Mouse (Mus musculus): ENCODE data around the gene Stra6l.

The Stra6l gene

DNA sequence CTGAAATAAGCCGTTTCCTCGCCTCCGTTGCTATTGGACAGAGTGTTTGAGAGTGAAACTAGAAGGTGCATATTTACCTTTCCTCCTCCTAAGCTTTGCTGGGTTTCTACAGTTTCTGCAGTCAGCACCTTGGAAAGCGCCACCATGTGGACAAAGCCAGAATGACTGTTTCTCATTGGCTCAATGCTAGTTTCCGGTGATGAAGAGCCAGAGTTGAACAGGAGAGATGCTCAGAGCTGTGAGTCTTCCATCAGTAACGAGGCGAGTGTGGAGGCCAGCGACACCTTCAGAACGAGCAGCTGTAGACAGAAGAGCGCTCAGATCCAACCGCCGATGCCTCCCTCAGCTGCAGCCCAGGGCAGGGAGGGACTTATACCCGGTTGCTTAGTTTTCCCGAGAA lies 4.1 kb upstream of the Stra6l start:
- peak; percentile 51 for DNase-seq (ENCODE audit: low read depth)

DNA sequence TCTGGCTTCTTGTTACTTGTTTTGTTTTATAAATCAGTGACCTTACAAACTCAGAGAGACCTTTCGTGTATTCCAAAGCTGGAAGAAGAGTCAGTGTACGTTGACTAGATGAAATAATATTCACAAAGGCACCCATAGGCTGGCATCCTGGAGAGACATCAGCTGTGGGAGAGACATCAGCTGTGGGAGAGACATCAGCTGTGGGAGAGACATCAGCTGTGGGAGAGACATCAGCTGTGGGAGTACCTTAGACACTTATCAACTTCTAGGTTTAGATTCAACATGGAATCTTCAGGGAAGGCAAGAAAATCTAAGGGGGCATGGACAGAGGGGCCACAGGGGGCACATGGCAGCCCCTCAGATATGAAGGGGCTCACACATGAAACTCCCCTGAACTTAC lies 2.2 kb upstream of the Stra6l start:
- DNase-seq (ENCODE audit: low read depth), result no peak

DNA sequence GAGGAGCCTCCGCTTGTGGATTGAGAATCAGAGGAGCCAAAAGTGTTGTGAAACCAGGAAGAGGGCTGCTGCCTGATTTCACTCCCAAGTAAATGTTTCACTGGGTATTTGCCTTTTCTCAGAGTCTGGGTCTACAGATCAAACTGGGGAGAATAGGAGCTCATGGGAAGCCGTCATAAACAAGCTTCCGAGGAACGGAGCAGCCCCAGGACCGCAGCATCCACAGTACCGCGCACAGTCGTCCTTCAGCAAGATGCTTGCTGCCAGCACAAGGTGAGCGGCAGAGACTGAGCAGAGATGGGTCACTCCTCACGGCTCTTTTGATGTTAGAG lies 327 bp downstream of the Stra6l start:
- DNase-seq (ENCODE audit: low read depth), result no peak

DNA sequence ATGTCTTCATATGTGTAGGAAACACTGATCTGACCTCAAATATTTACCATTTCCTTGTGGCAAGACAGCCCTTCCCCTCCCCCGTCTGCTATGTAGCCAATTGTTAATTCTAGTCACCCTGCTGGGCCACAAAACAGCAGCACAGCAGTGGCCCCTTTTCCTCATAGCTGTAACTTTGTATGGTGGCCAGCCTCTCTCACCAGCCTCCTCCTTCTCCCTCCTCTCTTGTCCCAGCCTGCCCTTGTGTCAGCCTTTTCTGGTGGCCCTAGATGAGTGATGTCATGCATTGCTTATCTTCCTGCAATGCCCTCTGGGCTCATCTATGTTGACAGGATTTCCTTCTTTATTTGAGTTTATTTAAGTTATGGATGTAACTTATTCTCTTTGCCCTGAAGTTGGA lies 955 bp downstream of the Stra6l start:
- no peak for DNase-seq (ENCODE audit: low read depth)

DNA sequence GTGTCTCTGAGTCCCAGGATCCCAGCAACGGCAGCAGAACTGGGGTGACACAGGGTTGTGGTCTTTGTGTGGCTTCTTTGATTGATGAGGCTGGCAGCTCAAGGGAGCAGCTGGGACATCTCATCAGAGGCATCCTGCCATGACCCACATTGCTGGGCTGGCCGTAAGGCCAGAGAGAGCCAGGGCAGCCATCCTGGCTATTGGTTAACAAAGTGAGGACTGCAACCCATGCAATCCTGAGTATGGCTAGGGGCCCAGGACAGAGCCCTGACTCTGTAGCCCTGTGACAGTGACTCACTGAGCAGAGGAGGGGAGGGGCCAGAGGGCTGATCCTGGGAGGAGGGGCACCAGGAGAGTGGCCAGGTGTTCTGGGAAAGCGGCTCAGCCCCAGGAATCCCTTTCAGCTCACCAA lies 3.2 kb downstream of the Stra6l start:
- no peak for DNase-seq (ENCODE audit: low read depth)

DNA sequence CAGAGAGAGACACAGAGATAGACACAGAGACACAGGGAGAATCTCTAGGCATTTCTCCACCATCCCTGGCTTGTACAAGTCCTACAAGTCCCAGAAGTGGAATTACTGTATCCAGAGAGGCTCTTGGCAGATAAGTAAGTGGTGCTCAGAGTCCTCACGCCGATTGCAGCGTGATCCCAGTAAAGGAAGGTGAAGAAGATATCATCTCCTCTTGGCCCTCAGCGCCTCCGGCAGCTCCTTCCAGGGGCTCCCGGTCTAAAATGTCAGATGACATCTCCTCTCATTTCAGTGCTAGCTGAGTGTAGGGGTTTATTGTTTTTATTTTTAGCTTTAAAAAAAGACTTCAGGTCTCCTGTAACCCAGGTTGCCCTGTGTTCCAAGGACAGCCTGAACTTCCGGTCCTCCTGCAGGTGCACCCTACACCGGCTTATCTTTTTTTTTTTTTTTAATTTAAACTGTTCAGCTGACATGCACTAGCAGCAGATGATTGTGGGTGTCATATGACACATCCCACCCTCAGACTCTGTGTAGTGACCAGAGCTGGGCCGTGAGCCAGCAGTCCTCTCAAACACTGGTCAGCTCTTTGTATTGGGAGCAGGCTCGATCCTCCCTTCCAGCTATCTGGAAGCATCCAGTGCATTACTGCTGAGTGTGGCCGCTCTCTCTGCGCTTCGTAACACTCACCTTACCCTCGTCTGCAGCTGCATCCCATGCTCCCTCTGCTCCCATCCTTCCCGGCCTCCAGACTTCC lies 5.2 kb downstream of the Stra6l start:
- no peak for DNase-seq (ENCODE audit: low read depth)

DNA sequence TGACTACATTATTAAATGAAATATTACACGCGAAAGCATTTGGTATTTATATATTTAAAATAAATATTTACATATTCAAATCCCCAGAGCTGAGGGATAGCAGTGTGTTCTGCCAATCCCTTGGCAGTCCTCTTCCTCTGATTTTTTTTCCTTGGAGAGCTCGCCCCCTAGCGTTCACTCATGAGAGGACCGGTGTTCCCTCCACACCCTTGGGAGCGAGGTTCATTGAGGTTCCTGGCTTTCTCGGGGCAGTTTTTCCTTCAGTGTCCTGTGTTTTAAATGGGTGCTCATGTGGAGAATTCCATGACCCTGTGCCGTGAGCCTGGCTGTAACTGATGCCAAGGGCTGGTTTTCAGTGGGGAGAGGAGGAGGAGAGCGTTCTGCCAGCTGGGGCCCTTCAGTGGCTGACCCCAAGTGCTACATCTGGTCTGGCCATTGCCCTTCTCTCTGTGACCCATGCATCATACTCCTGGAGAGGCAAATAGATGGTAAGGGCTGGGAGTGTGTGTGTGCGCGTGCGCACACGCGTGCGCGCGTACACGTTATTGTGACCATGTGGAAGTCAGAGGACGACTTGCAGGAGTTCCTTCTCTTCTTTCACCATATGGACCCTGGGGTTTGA lies 7.5 kb downstream of the Stra6l start:
- DNase-seq (ENCODE audit: low read depth), result peak; percentile 29

DNA sequence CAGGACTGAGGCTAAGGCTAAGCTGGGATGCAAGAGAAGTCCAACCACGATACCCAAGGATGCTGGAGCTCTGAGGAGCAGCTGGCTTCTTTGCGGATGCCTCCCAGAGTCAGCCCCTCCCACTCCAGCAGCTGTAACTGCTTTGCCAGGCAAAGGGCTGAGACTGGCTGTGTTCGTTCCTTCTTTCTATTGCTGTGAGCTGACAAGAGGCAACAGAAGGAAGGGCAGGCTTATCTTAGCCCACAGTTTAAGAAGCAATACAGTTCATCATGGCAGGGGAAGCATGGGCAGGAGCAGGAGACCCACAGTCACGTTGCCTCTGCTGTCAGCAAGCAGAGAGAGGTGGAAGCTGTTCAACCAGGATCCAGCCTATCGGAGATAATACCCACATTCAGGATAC lies 12.7 kb downstream of the Stra6l start:
- DNase-seq (ENCODE audit: low read depth), result no peak

DNA sequence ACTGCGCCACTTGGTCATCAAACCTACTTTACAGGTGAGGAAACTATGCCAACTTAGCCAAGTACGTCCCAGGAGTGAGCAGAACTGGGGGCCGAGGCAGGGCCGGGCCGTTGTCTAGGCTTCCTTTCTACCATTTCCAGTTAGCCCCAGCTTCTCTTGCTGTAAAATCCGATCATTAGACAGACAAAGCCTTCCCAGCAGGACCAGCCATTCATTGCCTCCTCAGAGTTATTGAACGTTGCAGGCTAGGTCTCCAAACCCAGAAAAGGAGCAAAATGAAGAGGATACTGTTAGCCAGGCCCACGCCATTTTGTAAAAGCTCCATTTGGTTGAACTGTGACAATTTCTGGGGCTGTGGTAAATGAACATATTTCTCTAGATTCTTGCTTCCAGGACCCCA lies 19.0 kb downstream of the Stra6l start:
- no peak for DNase-seq (ENCODE audit: low read depth)

DNA sequence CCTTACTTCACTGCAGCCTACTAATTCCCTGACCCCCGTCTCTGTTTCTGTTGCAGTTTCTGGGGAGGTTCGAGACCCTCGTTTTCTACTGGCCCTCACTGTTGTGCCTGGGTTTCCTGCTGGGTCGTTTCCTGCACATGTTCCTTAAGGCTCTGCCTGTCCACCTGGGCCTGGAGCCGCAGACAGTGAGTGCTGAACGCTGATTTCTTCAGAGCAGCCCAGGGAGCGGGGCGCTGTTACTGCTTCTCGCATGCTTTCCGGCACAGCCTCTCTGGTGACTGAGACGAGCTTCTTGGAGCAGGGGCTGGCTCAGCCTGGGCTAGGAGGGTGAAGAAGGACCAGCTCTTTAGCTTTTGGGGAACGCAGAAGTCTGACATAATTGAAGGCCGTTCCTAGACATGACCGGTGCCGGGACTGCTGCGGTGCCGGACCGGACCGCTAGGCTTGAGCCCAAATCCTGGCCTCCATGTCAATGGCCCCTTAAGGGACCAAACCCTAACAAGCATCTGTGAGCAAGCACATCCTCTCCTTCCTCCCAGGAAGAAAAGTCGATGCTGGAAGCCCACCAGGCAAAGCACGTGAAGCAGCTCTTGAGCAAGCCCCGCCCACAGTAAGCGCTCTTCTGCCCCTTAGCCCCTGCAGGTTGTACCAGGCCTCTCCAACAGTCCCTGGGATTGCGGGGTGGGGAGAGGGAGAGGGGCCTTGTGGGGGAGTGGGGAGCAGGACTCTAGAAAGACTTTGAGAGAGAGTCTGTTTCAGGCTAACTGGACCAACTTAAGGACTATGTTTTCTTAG lies 20.8 kb downstream of the Stra6l start:
- no peak for DNase-seq (ENCODE audit: low read depth)

DNA sequence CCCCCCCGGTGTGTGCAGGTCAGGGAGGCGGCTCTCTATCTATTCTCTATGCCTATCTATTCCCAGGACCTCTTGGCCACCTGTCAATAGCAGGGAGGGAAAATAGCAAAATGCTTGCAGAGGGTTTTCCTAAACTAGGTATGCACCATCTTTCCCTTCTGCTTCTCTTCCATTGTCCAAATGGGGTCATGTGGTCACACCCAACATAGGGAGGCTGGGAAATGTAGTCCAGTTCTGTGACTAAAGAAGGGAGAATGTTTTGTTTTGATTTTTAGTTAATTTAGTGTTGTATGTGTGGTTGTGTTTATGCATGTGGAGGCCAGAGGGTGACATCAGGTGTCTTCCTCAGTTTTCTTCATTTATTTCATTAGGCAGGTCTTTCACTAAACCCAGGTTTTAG lies 23.7 kb downstream of the Stra6l start:
- no peak for DNase-seq (ENCODE audit: low read depth)

DNA sequence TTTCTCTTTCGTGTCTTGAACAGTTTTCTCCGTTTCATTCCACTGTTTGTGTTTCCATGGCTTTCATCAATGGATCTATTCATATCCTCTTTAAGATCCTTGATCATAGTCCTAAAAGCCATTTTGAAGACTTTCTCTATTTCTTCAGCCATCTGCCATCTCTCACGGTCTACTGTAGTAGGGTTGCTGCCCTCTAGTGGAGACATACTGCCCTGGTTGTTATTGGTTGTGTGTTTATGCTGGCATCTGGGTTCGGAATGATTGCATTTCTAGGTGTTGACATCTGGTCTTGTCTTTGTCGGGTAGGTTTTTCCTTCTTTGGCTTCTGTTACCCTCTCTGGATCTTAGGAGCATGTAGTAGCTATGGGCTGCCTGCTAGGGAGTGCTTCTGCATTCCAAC lies 30.5 kb downstream of the Stra6l start:
- no peak for DNase-seq (ENCODE audit: low read depth)

DNA sequence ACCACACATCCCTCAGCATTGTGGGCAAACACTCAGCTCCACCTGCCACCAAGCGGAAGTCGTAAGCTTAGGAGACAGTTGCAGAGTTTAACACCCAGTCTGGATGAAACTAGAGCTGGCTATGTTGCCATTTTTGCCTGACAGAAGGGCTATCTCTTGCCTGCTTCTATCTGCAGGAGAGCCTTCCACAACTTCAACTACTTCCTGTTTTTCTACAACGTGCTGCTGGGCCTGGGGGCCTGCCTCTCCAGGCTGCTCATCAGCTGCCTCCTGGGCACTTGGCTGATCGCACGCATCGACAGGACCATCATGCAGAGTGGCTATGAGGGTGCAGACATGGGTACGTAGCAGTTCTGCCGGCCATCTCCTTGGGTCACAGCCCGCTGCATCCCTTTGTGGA lies 34.1 kb downstream of the Stra6l start:
- DNase-seq (ENCODE audit: low read depth), result no peak

DNA sequence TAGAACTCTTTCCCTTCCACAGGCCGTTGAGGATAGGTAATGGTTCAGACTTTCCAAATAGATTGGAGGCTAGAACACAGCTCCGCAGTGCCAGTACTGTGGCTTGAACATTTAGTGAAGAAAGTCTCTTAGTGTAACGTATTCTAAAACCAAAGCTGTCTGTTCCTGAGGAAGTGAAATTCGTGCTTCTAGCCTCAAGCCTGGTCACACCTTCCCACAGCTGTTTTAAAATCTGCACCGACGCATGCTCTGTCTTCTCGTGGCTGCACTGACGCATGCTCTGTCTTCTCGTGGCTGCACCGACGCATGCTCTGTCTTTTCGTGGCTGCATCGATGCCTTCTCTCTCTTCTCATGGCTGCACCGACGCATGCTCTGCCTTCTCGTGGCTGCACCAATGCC lies 34.8 kb downstream of the Stra6l start:
- no peak for DNase-seq (ENCODE audit: low read depth)

DNA sequence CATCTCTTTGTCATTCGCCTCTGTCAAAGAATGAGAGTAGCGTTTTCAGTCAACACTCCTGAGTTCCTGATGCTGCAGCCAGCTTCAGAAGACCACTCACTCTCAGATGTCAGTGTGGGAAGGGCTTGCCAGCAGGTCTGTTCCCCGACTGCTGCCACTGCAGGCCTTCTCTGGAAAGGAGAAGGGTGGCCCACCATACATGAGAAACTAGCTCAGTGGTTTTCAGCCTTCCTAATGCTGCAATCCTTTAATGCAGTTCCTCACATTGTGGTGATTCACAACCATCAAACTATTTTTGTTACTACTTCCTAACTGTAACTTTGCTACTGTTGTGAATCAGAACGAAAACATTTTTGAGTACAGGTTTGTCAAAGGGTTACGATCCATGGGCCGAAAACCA lies 41.0 kb downstream of the Stra6l start:
- DNase-seq (ENCODE audit: low read depth), result no peak

DNA sequence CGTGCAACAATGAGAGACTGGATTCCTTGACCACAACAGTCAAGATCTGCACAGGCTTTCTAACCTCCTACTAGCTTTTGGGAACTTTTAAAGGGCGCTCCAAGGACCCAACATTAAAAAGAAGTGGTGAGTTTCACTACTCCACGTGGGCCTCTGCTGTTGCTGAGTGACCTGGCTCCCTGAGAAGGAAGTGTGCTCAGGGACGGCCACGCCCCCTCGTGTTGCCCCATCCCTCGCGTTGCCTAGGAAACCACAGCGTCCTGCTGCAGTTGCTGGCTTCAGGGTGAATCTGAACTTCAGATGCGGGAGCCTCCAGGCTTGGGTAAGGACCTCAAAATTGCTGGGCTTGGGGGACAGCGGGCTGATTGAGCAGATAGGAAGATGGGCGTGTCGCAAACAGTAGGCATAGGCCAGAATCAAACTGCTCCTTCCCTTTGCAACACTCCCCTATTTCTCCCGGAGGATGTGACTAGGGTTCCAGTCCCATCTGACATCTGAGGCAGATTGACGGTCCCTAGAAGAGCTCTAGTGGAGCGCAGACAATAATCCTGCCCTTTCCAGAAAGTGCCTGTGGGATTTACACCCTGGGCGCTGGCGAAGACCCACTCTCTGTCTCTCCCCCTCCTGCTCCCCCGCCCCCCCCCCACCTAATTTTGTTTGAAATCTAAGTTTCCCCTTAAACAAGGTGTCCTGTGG lies 41.8 kb downstream of the Stra6l start, which contains the start of gene Ccdc180:
Gene Ccdc180 (plus strand): TSS at position 238 of the 696 bp plus-strand sequence.
- peak; percentile 74 for DNase-seq (ENCODE audit: low read depth)

DNA sequence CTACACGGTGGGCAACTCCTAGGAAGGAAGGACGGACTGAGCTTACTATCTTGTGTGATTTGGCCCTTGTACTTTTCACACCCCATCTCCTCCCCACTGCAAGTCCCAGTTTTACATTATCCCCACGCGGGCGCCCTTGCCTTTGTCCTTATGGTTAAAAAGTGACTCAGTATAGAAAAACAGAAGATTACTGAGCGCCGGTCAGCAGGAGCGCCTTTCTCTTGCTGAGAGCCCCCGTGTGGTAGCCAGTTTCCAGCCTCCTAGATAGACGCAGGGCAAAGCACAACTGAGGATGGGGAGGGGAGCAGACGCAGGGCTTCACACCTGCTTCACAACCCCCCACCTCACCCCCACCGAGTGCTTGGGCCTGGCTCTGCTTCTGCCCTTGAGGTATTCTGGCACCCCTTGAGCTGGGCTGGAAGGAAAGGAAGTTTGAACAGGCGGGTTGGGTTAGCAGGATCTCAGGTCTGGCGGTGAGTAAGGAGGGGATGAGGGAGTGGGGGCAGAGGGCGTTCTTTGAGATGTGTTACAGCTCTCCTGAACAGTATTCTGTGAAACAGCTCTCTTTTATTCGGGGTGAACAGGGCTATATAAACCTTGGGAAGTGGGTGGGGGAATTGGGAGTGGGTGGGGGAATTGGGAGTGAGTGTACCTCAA lies 48.1 kb downstream of the Stra6l start:
- DNase-seq (ENCODE audit: low read depth), result no peak

DNA sequence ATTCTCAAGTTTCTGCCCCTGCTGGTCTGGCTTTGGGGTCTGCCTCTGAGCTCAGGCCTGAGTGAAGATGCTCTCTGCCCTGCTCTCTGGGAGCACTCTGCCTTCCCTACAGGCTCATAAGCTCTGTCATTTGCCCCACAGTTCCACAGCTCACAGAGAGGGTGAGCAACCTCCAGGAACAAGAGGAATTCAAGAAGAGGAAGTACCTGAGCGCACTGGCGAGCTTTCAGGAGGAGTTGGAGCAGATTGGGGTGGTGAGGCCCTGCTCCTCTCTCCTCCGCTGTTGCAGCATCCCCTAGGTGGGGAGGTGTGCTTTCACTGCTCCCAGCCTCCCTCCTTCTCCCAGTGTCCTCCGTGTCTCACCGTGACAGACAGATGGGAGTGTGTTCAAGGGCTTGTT lies 49.9 kb downstream of the Stra6l start:
- DNase-seq (ENCODE audit: low read depth), result no peak

DNA sequence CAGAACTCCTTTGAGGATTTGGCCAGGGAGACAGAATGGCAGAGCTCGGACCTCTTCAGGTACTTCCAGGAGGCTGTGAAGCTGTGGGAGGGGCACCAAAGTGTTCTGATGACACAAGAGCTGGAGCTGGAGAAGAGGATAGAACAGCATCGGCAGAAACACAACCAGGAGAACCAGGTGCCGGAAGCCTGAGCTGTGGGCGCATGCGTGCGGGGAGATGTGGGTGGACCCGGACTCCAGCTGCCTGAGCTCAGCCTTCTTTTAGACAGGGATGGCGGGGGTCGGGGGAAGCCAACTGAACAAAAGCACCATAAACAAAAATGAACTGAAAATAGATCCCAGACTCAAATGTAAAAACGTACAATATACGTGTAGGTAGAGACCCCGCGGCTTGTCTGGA lies 60.8 kb downstream of the Stra6l start:
- DNase-seq (ENCODE audit: low read depth), result no peak

DNA sequence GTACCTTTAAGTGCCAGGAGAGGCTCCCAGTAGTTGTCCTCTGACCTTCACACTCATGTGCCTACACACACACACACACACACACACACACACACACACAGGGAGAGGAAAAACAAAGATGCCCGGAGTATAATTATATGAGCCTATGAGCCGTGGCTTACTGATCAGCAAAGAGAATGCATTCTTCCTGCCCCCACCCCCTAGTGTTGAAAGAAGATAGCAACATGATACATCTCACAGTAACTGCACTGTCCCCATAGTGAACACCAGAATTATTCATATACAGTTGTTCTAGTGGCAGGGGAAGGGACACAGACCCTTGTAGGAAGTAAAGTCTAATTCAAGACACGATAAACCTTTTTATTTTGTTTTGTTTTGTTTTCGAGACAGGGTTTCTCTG lies 61.5 kb downstream of the Stra6l start:
- no peak for DNase-seq (ENCODE audit: low read depth)

DNA sequence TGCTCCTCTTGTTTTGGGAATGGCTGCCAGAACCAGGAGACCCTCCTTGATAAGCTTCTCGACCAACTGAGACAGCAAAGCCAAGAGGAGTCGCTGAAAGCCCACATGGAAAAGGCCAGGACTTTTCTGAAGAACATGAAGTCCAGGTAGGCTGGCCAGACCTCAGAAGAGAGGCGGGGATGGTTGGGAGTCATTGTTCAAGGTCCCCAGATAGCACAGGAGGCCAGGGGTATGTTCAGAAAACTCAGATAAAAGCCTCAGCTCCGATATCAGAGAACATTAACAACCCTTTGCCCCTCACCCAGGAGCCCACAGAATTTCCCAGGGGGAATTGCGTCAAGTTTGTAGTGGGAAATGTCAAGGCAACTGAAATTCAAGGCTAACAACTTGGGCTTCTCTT lies 62.8 kb downstream of the Stra6l start:
- no peak for DNase-seq (ENCODE audit: low read depth)

DNA sequence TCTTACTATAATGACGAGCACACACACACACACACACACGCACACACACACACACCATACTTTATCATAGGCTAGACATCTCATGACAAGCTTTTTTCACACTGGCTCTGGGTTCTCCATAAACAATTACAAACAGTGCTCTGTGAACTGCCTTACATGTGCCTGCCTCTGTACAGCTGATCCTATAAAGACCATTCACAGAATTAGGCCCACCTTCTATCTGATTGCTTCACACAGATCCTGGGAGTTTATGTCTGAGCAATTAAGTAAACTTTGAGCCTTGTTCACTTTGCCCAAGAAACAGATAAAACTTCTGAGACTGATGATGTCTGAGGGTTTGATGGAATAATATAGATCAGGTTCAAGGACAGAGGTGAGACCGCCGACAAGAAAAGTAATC lies 63.4 kb downstream of the Stra6l start:
- no peak for DNase-seq (ENCODE audit: low read depth)

Measured in c-Kit-positive CD71-negative TER-119-negative erythroid progenitor cells, embryonic 14.5 days (primary cell).